Mouse (Mus musculus): ENCODE data around the gene Cit.

The Cit gene

GRCm38 (mm10) chr5:116039706-116040105 is 194.6 kb downstream of the Cit start:
- DNase-seq (ENCODE audit: low spot score) = no peak

GRCm38 (mm10) chr5:116042241-116042640 is 197.2 kb downstream of the Cit start:
- no peak for DNase-seq (ENCODE audit: low spot score)

DNA sequence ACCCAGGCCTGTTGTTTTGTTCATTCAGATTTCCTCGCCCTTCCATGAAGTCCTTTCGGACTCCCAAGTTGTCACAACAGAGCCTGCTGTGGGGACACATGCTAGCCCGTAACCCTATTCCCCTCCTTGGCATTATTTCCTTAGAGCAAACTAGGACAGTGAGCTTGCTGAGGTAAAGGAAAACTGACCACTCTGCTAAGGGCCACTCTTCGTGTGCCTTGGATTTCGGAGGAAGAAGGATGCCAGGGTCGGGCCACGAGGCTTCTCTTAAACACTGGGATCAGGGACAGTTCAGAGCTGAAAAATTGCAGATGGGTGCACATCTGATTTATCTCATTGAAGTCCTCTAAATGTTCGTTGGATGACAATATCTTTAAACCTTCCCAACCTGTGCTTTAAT is 200.5 kb downstream of the Cit start:
- DNase-seq (ENCODE audit: low spot score) = no peak

GRCm38 (mm10) chr5:116046246-116046645 is 201.2 kb downstream of the Cit start:
- DNase-seq (ENCODE audit: low spot score) = no peak

GRCm38 (mm10) chr5:116048321-116048720 is 203.2 kb downstream of the Cit start:
- DNase-seq (ENCODE audit: low spot score) = no peak

DNA sequence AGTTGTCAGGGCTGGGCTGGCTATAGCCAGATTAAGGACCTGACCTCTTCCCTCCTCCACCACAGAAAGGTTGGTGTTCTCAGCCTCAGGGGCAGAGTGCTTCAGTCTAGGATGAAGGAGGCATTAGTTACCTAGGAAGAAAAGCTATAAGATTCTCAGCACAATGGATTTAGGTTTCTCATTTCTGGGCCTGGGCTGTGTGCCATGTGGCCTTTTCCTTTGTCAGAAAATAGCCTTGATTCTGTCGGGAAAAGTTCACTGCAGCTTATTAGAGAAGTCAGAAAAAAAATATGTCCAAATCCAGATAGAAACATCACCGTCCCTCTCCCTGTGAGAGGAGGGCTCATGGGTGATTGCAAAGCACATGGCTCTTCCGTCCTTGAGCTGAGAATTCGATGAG is 204.7 kb downstream of the Cit start:
- no peak for DNase-seq (ENCODE audit: low spot score)

DNA sequence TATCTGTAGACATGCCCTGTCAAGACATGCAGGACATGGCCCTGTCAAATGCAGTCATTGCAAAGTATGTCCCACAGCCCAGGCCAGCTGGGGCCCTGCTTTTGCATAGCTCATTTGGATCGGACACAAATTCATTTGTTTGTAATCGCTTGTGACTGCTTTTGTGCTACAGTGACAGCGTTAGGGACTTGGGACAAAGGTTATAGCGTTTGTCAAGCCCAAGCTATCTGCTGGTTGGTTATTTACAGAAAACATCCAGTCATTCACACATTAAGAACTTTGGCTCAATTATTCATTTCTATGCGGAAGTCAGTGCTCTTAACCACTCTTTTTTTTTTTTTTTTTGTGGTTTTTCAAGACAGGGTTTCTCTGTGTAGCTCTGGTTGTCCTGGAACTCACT is 207.1 kb downstream of the Cit start:
- DNase-seq (ENCODE audit: low spot score) = no peak

DNA sequence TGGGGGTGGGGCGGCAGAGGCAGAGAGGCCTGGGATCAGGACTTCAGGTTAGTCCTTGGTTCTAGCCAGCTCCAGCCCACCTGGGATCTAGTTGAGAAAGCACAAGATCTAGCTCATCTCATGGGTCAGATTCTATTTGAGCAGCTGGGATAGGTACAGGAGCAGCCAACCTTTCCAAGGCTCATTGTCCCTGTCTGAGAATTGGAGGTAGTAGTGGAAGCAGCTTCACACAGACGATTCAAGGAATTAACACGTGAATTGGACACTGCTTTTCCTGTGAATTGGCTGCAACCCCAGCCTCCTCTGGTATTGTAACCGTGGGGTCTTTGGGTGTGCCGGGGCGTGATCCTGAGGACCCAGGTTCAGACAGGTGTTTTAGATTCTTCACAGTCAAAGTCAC is 207.7 kb downstream of the Cit start:
- DNase-seq (ENCODE audit: low spot score) = no peak

All from left cerebral cortex, adult 11 months (tissue).